Mouse (Mus musculus) lung, postnatal 0 days (tissue): ENCODE data around the gene Olfr718-ps1. TPM values are rescaled to one million over a fixed set of nuclear protein-coding genes. Genes with fewer than 3 reads are reported as not detected.
A peak's percentile ranks its signal among the peaks of the same experiment; 100 is the strongest.

Experiments
- ATAC-seq: fragments of 200-750 bp; cut with Nextera tagmentation; 2 replicates; pipeline ENCODE4 v1.8.0; 2017; ENCODE audit warnings: moderate library complexity
- DNase-seq: peaks from one replicate; pipeline ENCODE4 v3.0.0-alpha.2; 2016; ENCODE audit warnings: low spot score
- H3K27ac ChIP-seq: fragments of 300-500 bp; sonication (generic); 2 replicates; pipeline ENCODE4 v1.5.1; 2014; ENCODE audit warnings: antibody characterized with exemption, mild to moderate bottlenecking, low read length, mixed read lengths
- H3K27me3 ChIP-seq: fragments of 300-500 bp; sonication (generic); replicated peaks from 2 replicates; pipeline ENCODE4 v1.6.1; 2014; ENCODE audit warnings: low read length, mixed read lengths; ENCODE audit not compliant: insufficient read depth
- H3K36me3 ChIP-seq: fragments of 300-500 bp; sonication (generic); 2 replicates; pipeline ENCODE4 v1.6.1; 2014; ENCODE audit warnings: low read length, mixed read lengths; ENCODE audit not compliant: insufficient read depth
- H3K4me1 ChIP-seq: fragments of 300-500 bp; sonication (generic); 2 replicates; pipeline ENCODE4 v1.6.1; 2014; ENCODE audit warnings: antibody characterized with exemption, low read depth, low read length, mixed read lengths; ENCODE audit not compliant: insufficient read depth
- H3K4me2 ChIP-seq: fragments of 300-500 bp; sonication (generic); replicated peaks from 2 replicates; pipeline ENCODE4 v1.6.1; 2014; ENCODE audit warnings: low read depth, mild to moderate bottlenecking, low read length, moderate library complexity, mixed read lengths
- H3K4me3 ChIP-seq: fragments of 300-500 bp; sonication (generic); 2 replicates; pipeline ENCODE4 v1.5.1; 2014; ENCODE audit warnings: low read depth, low read length
- H3K9ac ChIP-seq: fragments of 300-500 bp; sonication (generic); replicated peaks from 2 replicates; pipeline ENCODE4 v1.6.1; 2014; ENCODE audit warnings: low read depth, mild to moderate bottlenecking
- H3K9me3 ChIP-seq: fragments of 300-500 bp; sonication (generic); 2 replicates; pipeline ENCODE4 v1.6.1; 2016; ENCODE audit warnings: low read length, mixed read lengths
- CTCF ChIP-seq: IDR thresholded peaks from 2 replicates; pipeline ENCODE4 v1.5.1; 2016; ENCODE audit warnings: antibody characterized with exemption, mild to moderate bottlenecking
- EP300 ChIP-seq: IDR thresholded peaks from 2 replicates; pipeline ENCODE4 v1.6.1; 2016; ENCODE audit warnings: antibody characterized with exemption, mild to moderate bottlenecking, control low read depth
- WGBS: fragments of 180-500 bp; shearing (Covaris S2); extraction: QIAGEN DNeasy Blood & Tissue Kit; methylation state at CpG from one replicate; pipeline ENCODE4 v1.1.7; 2014; 5-methylcytosine and 5-hydroxymethylcytosine counted together
- polyA plus RNA-seq: library from polyadenylated mRNA; unstranded; fragments of >200 nt; fragmentation: Nextera tagmentation; extraction: Ambion mirVana; gene quantifications from 2 replicates; pipeline ENCODE4 v1.2.1, GENCODE M21; 2015

Gene Olfr718-ps1
- polyA plus RNA-seq, 1 experiment from 2014 or later, result not detected

DNA sequence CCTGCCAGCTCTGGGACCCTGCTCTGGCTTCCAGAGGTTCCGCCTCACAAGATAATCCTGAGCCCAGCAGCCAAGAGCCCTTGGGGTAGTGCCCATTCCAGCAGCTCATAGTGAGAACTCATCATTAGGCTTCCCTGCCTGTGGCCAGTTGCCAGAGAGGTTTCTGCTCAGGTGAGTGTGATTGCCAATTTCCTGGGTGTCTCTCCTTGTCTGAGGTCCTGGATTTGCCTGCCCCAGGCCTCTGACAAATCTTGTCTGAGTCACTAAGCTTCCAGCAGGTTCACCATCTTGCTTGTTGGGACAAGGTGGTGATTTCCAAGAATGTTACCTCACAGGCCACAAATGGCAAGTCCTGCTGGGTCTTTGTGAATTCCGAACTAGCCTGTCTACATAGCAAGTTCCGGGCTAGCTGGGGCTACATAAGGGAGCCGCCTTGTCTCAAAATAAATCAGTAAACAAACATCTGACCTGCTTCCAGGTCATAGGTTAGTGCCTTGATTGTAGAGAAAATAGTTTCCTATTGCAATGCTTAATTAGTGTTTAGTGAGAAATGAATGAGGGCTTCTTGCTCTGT, 22.5 kb downstream of the Olfr718-ps1 start:
- ATAC-seq (no peak), DNase-seq (no peak)
- Histone ChIP-seq H3K4me2 (no peak overlapping the region), H3K4me1 (no peaks in the 10 kb centered on the region), H3K27me3 (no peaks in the 10 kb centered on the region), H3K27ac (no peak overlapping the region), H3K9me3 (no peaks in the 10 kb centered on the region), H3K9ac (no peak overlapping the region), H3K36me3 (no peaks in the 10 kb centered on the region), H3K4me3 (no peak overlapping the region)
- TF ChIP-seq CTCF (no peak), EP300 (no peak)
- 89% methylated on average over 4 of the region's 4 CpGs for WGBS

DNA sequence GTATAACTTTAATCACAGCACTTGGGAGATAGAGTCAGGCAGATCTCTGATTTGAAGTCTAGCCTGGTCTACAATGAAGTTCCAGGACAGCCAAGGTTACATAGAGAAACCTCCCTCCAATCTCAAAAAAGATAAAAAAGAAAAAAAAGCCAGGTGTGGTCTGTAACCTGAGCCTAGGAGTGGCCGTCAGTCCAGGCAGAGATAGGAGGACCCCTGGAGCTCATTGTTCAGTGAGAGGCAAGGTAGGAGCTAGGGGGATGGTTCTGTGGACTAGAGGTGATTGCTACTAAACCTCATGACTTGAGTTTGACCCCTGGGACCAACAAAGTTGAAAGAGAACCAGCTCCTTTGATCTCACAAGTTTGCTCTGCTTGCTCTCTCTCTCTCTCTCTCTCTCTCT, 24.7 kb downstream of the Olfr718-ps1 start:
- Histone ChIP-seq H3K9ac (no peak overlapping the region), H3K4me2 (no peak overlapping the region), H3K27ac (no peak overlapping the region), H3K36me3 (no peaks in the 10 kb centered on the region), H3K27me3 (no peaks in the 10 kb centered on the region), H3K4me1 (no peaks in the 10 kb centered on the region), H3K4me3 (no peak overlapping the region), H3K9me3 (no peaks in the 10 kb centered on the region)
- ATAC-seq, result no peak
- WGBS, result 14% methylated on average over 1 of the region's 1 CpGs
- no peak for TF ChIP-seq CTCF
- TF ChIP-seq EP300, result no peak
- DNase-seq, result no peak

DNA sequence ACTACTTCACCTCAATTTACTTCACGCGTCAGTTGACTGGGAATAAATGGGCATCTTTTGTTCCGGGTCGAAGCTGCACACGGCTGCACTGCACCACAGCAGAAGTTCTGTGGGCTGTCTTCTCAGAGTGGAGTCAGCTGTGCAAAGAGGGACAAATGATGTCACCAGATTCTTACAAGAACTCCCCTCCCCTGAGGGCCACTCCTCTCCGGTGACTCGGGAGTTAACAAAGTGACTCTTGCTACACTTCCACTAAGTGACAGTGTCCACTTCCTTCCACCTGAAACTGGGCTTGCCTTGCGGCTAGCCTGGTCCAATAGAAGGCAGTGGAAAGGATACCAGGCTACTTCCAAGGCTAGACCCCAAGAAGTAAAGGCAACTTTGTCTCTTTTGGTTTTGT, 25.3 kb downstream of the Olfr718-ps1 start:
- H3K9me3 ChIP-seq, result no peaks in the 10 kb centered on the region
- H3K27ac ChIP-seq, result no peak overlapping the region
- no peaks in the 10 kb centered on the region for H3K4me1 ChIP-seq
- no peak for DNase-seq
- 58% methylated on average over 8 of the region's 8 CpGs for WGBS
- H3K9ac ChIP-seq, result no peak overlapping the region
- ATAC-seq, result no peak
- no peaks in the 10 kb centered on the region for H3K36me3 ChIP-seq
- H3K27me3 ChIP-seq, result no peaks in the 10 kb centered on the region
- H3K4me3 ChIP-seq, result no peak overlapping the region
- H3K4me2 ChIP-seq, result no peak overlapping the region
- TF ChIP-seq EP300 (no peak), CTCF (no peak)

DNA sequence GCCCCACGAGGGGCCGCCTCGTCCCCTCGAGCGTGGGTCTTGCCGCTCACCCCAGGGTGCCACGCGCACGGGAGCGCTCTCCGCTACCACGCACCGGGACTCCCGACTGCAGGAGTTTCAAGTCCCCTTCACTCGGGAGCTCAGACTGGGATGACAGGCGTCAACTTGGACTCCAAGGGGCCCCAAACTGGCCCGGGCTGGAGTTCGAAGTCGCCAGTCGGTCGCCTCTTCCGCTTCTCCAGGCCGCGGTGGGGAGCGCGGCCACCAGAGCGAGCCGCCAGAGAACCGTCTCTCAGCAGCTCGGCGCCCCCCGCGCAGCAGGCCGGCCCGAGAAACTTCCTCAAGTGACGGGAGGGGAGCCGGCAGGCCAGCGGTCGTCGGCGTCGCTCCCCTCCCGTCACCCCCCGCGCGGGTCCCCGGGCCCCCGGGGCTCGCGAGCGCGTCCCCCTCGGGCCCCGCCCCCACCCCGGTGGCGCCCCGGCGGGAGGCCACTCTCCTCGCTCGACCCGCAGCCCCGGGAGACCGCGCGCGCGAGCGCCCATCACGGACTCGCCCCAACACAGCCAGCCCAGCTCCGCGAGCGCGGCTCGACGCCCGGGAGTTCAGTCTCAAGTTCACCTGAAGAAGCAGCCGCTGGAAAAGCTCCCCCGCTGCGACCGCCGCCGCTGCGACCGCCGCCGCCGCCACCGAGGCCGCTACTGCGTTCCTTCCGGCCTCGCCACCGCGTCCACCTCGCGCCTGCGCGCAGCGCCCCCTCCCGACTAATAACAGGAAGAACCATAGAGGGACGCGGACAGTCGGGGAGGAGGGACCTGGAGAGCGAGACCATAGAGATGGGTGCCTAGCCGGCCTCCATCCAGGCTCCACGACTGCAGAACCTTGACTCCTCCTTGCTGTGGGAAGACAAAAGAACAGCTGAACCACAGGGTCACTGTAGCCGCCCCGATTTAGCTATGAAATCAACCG, 34.8 kb downstream of the Olfr718-ps1 start, which contains the start of gene Rnf216:
TSS of gene Rnf216 (minus strand) at position 714 of the 966 bp plus-strand sequence.
- Histone ChIP-seq H3K36me3 (no peaks in the 10 kb centered on the region), H3K4me3 (peak within 1 kb of the TSS; percentile 97), H3K4me2 (peak within 1 kb of the TSS; percentile 91), H3K9me3 (no peaks in the 10 kb centered on the region), H3K4me1 (peaks cover 17% of the 10 kb centered on the region), H3K9ac (peak within 1 kb of the TSS; percentile 87), H3K27ac (peak within 1 kb of the TSS; percentile 93), H3K27me3 (no peaks in the 10 kb centered on the region)
- WGBS, result 2% methylated on average over 61 of the region's 110 CpGs
- TF ChIP-seq EP300 (no peak), CTCF (peak; percentile 82)
- peak; percentile 98 for DNase-seq
- peak; percentile 98 for ATAC-seq

DNA sequence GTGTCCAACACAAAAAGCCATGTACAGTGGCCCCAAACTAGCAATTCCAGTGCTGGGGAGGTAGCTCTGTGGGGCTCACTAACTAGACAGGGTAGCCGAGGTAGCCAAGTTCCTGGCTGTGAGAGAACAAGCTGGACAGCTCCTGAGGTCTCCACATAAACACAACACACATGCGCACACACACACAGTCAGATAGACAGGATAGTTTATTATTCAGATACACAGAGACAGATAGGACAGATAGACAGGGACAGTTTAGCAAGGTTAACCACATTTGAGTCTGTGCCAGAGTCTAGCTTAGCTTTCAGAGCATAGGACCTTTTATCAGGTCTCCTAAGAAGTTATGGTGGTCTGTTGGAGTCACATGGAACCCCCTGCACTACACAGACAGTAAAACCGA, 40.5 kb downstream of the Olfr718-ps1 start:
- H3K9me3 ChIP-seq, result no peaks in the 10 kb centered on the region
- ATAC-seq (no peak), DNase-seq (no peak)
- H3K36me3 ChIP-seq, result no peaks in the 10 kb centered on the region
- TF ChIP-seq CTCF, result no peak
- no peak for TF ChIP-seq EP300
- peaks cover 11% of the 10 kb centered on the region for H3K4me1 ChIP-seq
- 73% methylated on average over 3 of the region's 3 CpGs for WGBS
- H3K9ac ChIP-seq, result no peak overlapping the region
- H3K4me2 ChIP-seq, result no peak overlapping the region
- no peak overlapping the region for H3K4me3 ChIP-seq
- H3K27me3 ChIP-seq, result no peaks in the 10 kb centered on the region
- no peak overlapping the region for H3K27ac ChIP-seq

DNA sequence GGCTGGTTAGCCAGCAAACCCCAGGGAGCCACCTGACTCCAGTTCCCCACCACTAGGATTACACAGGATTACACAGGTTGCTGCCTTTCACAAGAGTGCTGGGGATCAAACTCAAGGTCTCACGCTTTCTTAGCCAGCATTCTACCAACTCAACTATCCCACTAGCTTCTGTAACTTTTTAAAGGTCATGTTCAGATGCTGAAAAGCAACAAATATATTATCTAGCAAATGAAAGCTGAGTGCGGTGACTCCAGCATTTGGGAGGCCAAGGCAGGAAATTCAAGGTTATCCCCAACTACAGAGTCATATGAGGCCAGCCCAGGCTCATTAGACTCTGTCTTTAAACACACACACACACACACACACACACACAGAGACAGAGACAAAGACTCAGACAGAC, 44.1 kb downstream of the Olfr718-ps1 start:
- WGBS, result 100% methylated on average over 2 of the region's 2 CpGs
- Histone ChIP-seq H3K9ac (no peak overlapping the region), H3K27me3 (no peaks in the 10 kb centered on the region), H3K9me3 (no peaks in the 10 kb centered on the region), H3K4me3 (no peak overlapping the region), H3K36me3 (no peaks in the 10 kb centered on the region), H3K4me1 (peaks cover 4% of the 10 kb centered on the region; the same call in 1 of the 2 replicates), H3K4me2 (no peak overlapping the region), H3K27ac (no peak overlapping the region)
- ATAC-seq, result no peak
- no peak for TF ChIP-seq CTCF
- TF ChIP-seq EP300, result no peak
- no peak for DNase-seq
